8 mouse cellular contexts compared by ENCODE assay signal in genomic region chr11:117656077-117656401, GRCm38 (mm10). TPM values are rescaled to one million over a fixed set of nuclear protein-coding genes. Genes with fewer than 3 reads are reported as not detected.
DNase-seq lines count a peak whose midpoint lies in the region; ATAC-seq lines count a peak whose summit lies in the region.

No protein-coding gene starts in this region.

- 10% methylated on average over 10 of the region's 10 CpGs for WGBS in kidney, embryonic 16.5 days
- 2% methylated on average over 10 of the region's 10 CpGs for WGBS in hindbrain, embryonic 14.5 days
- 4% methylated on average over 10 of the region's 10 CpGs for WGBS in midbrain, embryonic 14.5 days

- peaks cover 18% of the 10 kb centered on the region for H3K27me3 ChIP-seq in kidney, embryonic 16.5 days (ENCODE audit: insufficient read depth, low read length)
- no peaks in the 10 kb centered on the region for H3K27me3 ChIP-seq in hindbrain, embryonic 14.5 days (ENCODE audit: control insufficient read depth, insufficient read depth, low read length)
- no peaks in the 10 kb centered on the region for H3K27me3 ChIP-seq in midbrain, embryonic 14.5 days (ENCODE audit: control insufficient read depth, insufficient read depth, low read length)

- no peaks in the 10 kb centered on the region for H3K36me3 ChIP-seq in kidney, embryonic 16.5 days (ENCODE audit: insufficient read depth, low read length)
- H3K36me3 ChIP-seq in hindbrain, embryonic 14.5 days (replicated peaks; ENCODE audit: control insufficient read depth, insufficient read depth), result no peaks in the 10 kb centered on the region
- no peaks in the 10 kb centered on the region for H3K36me3 ChIP-seq in midbrain, embryonic 14.5 days (ENCODE audit: control insufficient read depth, insufficient read depth, low read length)

- H3K9me3 ChIP-seq in kidney, embryonic 16.5 days (ENCODE audit: low read length), result no peaks in the 10 kb centered on the region
- H3K9me3 ChIP-seq in hindbrain, embryonic 14.5 days (ENCODE audit: control insufficient read depth, low read length), result no peaks in the 10 kb centered on the region
- no peaks in the 10 kb centered on the region for H3K9me3 ChIP-seq in midbrain, embryonic 14.5 days (ENCODE audit: control insufficient read depth, low read length)

- peaks cover 21% of the 10 kb centered on the region for H3K4me1 ChIP-seq in kidney, embryonic 16.5 days (ENCODE audit: insufficient read depth, low read length)
- peaks cover 50% of the 10 kb centered on the region for H3K4me1 ChIP-seq in hindbrain, embryonic 14.5 days (replicated peaks; ENCODE audit: control insufficient read depth, insufficient read depth, low read length)
- peaks cover 40% of the 10 kb centered on the region for H3K4me1 ChIP-seq in midbrain, embryonic 14.5 days (ENCODE audit: control insufficient read depth, insufficient read depth, low read length)

- peak overlapping the region; percentile 96 for H3K4me2 ChIP-seq in kidney, embryonic 16.5 days (replicated peaks; ENCODE audit: low read depth, low read length)
- H3K4me2 ChIP-seq in hindbrain, embryonic 14.5 days (replicated peaks), result peak overlapping the region; percentile 75
- H3K4me2 ChIP-seq in midbrain, embryonic 14.5 days (ENCODE audit: low read length), result peak overlapping the region; percentile 83

- peak overlapping the region; percentile 85 for H3K4me3 ChIP-seq in kidney, embryonic 16.5 days (ENCODE audit: low read length)
- H3K4me3 ChIP-seq in hindbrain, embryonic 14.5 days (replicated peaks; ENCODE audit: low read length), result peak overlapping the region; percentile 88
- H3K4me3 ChIP-seq in midbrain, embryonic 14.5 days (replicated peaks; ENCODE audit: low read depth, low read length), result peak overlapping the region; percentile 84

- no peak overlapping the region for H3K27ac ChIP-seq in kidney, embryonic 16.5 days (ENCODE audit: low read length)
- H3K27ac ChIP-seq in hindbrain, embryonic 14.5 days, result peak overlapping the region; percentile 99
- peak overlapping the region; percentile 99 for H3K27ac ChIP-seq in midbrain, embryonic 14.5 days (replicated peaks; ENCODE audit: low read depth, low read length)

- no peak for ATAC-seq in kidney, embryonic 16.5 days (ENCODE audit: low FRiP score, low TSS enrichment)
- ATAC-seq in hindbrain, embryonic 14.5 days (ENCODE audit: low FRiP score), result no peak
- no peak for ATAC-seq in midbrain, embryonic 14.5 days (ENCODE audit: low FRiP score, low TSS enrichment)
- no peak for ATAC-seq in activated CD4-positive, CD25-positive, alpha-beta regulatory T cell, adult 4 months

- no peak for DNase-seq in kidney, postnatal 36 days
- peak; percentile 37 for DNase-seq in c-Kit-positive CD71-positive TER-119-negative erythroid progenitor cells, embryonic 14.5 days (ENCODE audit: low read depth)
- DNase-seq in hindbrain, embryonic 14.5 days (ENCODE audit: low spot score), result no peak
- DNase-seq in midbrain, embryonic 14.5 days, result no peak
- DNase-seq in ovary, postnatal 14 days (ENCODE audit: low spot score), result no peak
- no peak for DNase-seq in lung, postnatal 14 days

- peak overlapping the region; percentile 97 for H3K9ac ChIP-seq in kidney, embryonic 16.5 days (replicated peaks; ENCODE audit: low read length)
- peak overlapping the region; percentile 97 for H3K9ac ChIP-seq in hindbrain, embryonic 14.5 days
- peak overlapping the region; percentile 99 for H3K9ac ChIP-seq in midbrain, embryonic 14.5 days (replicated peaks; ENCODE audit: low read length)

RNA-seq across cellular contexts. Expression of gene Tnrc6c, which starts 1.9 kb away (rescaled TPM):
- 9.1 and 10.7 TPM in 2 replicates for polyA plus RNA-seq in kidney, embryonic 16.5 days (2015; fragmentation: Nextera tagmentation; extraction: Ambion mirVana)
- 23.4 and 25.1 TPM in 2 replicates for polyA plus RNA-seq in hindbrain, embryonic 14.5 days (2014; fragmentation: Nextera tagmentation; extraction: Ambion mirVana)
- 34.0 and 35.1 TPM in 2 replicates for polyA plus RNA-seq in midbrain, embryonic 14.5 days (2014; fragmentation: Nextera tagmentation; extraction: Ambion mirVana)
- polyA plus RNA-seq in activated CD4-positive, CD25-positive, alpha-beta regulatory T cell, adult 4 months (2017; shearing (Covaris generic)), result 10 to 100 TPM; 14.3 to 16.8 TPM
